Mouse (Mus musculus) megakaryocyte, embryonic 14.5 days (primary cell): ENCODE data around the gene Fbh1. TPM values are rescaled to one million over a fixed set of nuclear protein-coding genes. Genes with fewer than 3 reads are reported as not detected.
"Not testable (repeated sequence)": the region's sequence is repeated elsewhere in the genome, so short reads cannot be mapped to it uniquely, and the experiment has no call there.

Experiments
- H3K27me3 ChIP-seq: replicated peaks from 2 replicates; pipeline ENCODE3; 2012; ENCODE audit warnings: inconsistent platforms
- H3K36me3 ChIP-seq: replicated peaks from 2 replicates; pipeline ENCODE3; 2012; ENCODE audit warnings: low read length, inconsistent platforms, mixed read lengths
- H3K4me1 ChIP-seq: 2 replicates; pipeline ENCODE4 v1.6.1; 2012; ENCODE audit warnings: inconsistent platforms
- H3K4me3 ChIP-seq: replicated peaks from 2 replicates; pipeline ENCODE3; 2012; ENCODE audit warnings: moderate library complexity, mild to moderate bottlenecking, inconsistent platforms
- H3K9me3 ChIP-seq: 2 replicates; pipeline ENCODE4 v1.6.1; 2012; ENCODE audit warnings: inconsistent platforms
- FLI1 ChIP-seq: IDR thresholded peaks from 2 replicates; pipeline ENCODE4 v1.6.1; 2012; ENCODE audit warnings: low read length, inconsistent platforms, mixed read lengths
- GATA1 ChIP-seq: IDR thresholded peaks from 3 replicates; pipeline ENCODE4 v1.6.1; 2012; ENCODE audit warnings: mixed read lengths, low read length, inconsistent platforms, borderline replicate concordance
- polyA plus RNA-seq: library from polyadenylated mRNA; stranded (reverse); fragments of >175 nt; gene quantifications from 2 replicates; pipeline ENCODE4 v1.2.3, GENCODE M21; 2012; ENCODE audit warnings: low replicate concordance; ENCODE audit not compliant: insufficient read depth

Gene Fbh1
- polyA plus RNA-seq, 1 experiment: 4.7 TPM

GRCm38 (mm10) chr2:11729091-11729490 is 48.3 kb downstream of the Fbh1 start:
- TF ChIP-seq FLI1: no peak
- no peak for TF ChIP-seq GATA1
- Histone ChIP-seq H3K36me3 (peaks cover 82% of the 10 kb centered on the region), H3K9me3 (no peaks in the 10 kb centered on the region), H3K27me3 (no peaks in the 10 kb centered on the region), H3K4me1 (peaks cover 6% of the 10 kb centered on the region; the same call in 1 of the 2 replicates), H3K4me3 (no peak overlapping the region)

- Histone ChIP-seq H3K9me3 (no peaks in the 10 kb centered on the region), H3K4me3 (no peak overlapping the region), H3K27me3 (no peaks in the 10 kb centered on the region), H3K36me3 (peaks cover 83% of the 10 kb centered on the region), H3K4me1 (peaks cover 14% of the 10 kb centered on the region)
- no peak for TF ChIP-seq GATA1
- no peak for TF ChIP-seq FLI1
Measured at GRCm38 (mm10) chr2:11727574-11727973, 49.8 kb downstream of the Fbh1 start.

- Histone ChIP-seq H3K27me3 (no peaks in the 10 kb centered on the region), H3K4me1 (peaks cover 8% of the 10 kb centered on the region), H3K9me3 (no peaks in the 10 kb centered on the region), H3K4me3 (no peak overlapping the region), H3K36me3 (peaks cover 94% of the 10 kb centered on the region)
- no peak for TF ChIP-seq GATA1
- no peak for TF ChIP-seq FLI1
Measured at GRCm38 (mm10) chr2:11722564-11722963, 54.8 kb downstream of the Fbh1 start.

- Histone ChIP-seq H3K27me3 (no peaks in the 10 kb centered on the region), H3K36me3 (peaks cover 82% of the 10 kb centered on the region), H3K4me3 (no peak overlapping the region), H3K9me3 (no peaks in the 10 kb centered on the region), H3K4me1 (peaks cover 22% of the 10 kb centered on the region)
- no peak for TF ChIP-seq FLI1
- no peak for TF ChIP-seq GATA1
Measured at GRCm38 (mm10) chr2:11718573-11718972, 58.8 kb downstream of the Fbh1 start.

GRCm38 (mm10) chr2:11714535-11714934 is 62.8 kb downstream of the Fbh1 start:
- no peak for TF ChIP-seq GATA1
- no peak for TF ChIP-seq FLI1
- Histone ChIP-seq H3K36me3 (peaks cover 53% of the 10 kb centered on the region), H3K9me3 (no peaks in the 10 kb centered on the region), H3K4me1 (peaks cover 41% of the 10 kb centered on the region), H3K4me3 (no peak overlapping the region), H3K27me3 (no peaks in the 10 kb centered on the region)

GRCm38 (mm10) chr2:11713021-11713420 is 64.4 kb downstream of the Fbh1 start:
- no peaks in the 10 kb centered on the region for H3K9me3 ChIP-seq
- H3K36me3 ChIP-seq: peaks cover 40% of the 10 kb centered on the region
- no peak for TF ChIP-seq GATA1
- TF ChIP-seq FLI1: no peak
- no peaks in the 10 kb centered on the region for H3K27me3 ChIP-seq
- H3K4me3 ChIP-seq: no peak overlapping the region
- peaks cover 56% of the 10 kb centered on the region for H3K4me1 ChIP-seq

GRCm38 (mm10) chr2:11712483-11712990 is 64.8 kb downstream of the Fbh1 start:
- Histone ChIP-seq H3K4me1 (peaks cover 61% of the 10 kb centered on the region), H3K4me3 (no peak overlapping the region), H3K36me3 (peaks cover 35% of the 10 kb centered on the region), H3K9me3 (no peaks in the 10 kb centered on the region), H3K27me3 (no peaks in the 10 kb centered on the region)
- no peak for TF ChIP-seq FLI1
- TF ChIP-seq GATA1: no peak

GRCm38 (mm10) chr2:11710101-11710500 is 67.3 kb downstream of the Fbh1 start:
- not testable (repeated sequence) for H3K9me3 ChIP-seq, H3K4me3 ChIP-seq, H3K27me3 ChIP-seq
- Histone ChIP-seq H3K36me3 (peaks cover 17% of the 10 kb centered on the region), H3K4me1 (peaks cover 79% of the 10 kb centered on the region)

- peak overlapping the region; percentile 84 for H3K4me3 ChIP-seq
- no peaks in the 10 kb centered on the region for H3K27me3 ChIP-seq
- no peak for TF ChIP-seq FLI1
- TF ChIP-seq GATA1: no peak
- no peaks in the 10 kb centered on the region for H3K9me3 ChIP-seq
- peaks cover 13% of the 10 kb centered on the region for H3K36me3 ChIP-seq
- peaks cover 78% of the 10 kb centered on the region for H3K4me1 ChIP-seq
Measured at GRCm38 (mm10) chr2:11708538-11708937, 68.8 kb downstream of the Fbh1 start.

GRCm38 (mm10) chr2:11706746-11707065 is 70.7 kb downstream of the Fbh1 start:
- H3K36me3 ChIP-seq: peaks cover 6% of the 10 kb centered on the region
- H3K4me3 ChIP-seq: peak overlapping the region; percentile 99
- no peak for TF ChIP-seq FLI1
- TF ChIP-seq GATA1: no peak
- H3K9me3 ChIP-seq: no peaks in the 10 kb centered on the region
- H3K27me3 ChIP-seq: no peaks in the 10 kb centered on the region
- peaks cover 76% of the 10 kb centered on the region for H3K4me1 ChIP-seq
